Mouse (Mus musculus) thymus, postnatal 14 days (tissue): ENCODE data around the gene Zfp583.
A peak's percentile ranks its signal among the peaks of the same experiment; 100 is the strongest.
"Not testable (repeated sequence)": the region's sequence is repeated elsewhere in the genome, so short reads cannot be mapped to it uniquely, and the experiment has no call there.

Source experiments
- DNase-seq: peaks from one replicate; pipeline ENCODE4 v3.0.0; 2021

Gene Zfp583

DNA sequence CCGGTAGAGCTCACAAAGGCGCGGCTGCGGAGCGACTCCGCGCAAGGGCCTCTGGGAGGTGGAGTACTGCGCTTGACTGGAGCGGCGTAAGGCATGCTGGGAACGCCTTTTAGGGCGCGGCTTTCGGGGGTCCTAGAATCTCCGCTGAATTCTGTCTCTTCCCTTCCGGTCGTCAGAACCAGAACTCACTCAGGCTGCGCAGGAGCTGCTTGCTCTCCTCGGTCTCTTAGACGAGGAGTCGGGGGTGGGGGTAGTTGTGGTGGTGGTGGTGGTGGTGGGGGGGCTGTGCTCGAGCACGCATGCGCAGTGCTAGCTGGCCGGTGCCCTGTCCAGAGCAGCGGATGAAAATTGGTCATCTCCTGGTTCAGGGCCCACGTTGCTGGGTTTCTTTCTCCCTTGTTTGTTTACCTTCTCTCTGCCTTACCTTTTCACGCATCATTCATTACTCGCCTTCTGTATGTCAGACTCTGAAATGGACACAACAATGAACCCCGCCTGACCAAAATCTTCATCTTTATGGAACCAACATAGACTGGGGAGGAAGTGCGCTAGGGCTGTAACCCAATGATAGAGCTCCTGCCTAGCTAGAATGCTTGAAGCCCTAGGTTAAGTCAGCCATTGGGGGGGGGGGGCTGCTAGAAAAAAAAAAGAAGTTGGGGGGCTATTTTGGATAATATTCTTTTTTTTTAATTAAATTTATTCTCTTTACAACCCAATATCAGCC, at the start of gene Zfp583:
Zfp583 (minus strand) TSS at position 53 of the 724 bp plus-strand sequence.
- peak; percentile 86 for DNase-seq

DNA sequence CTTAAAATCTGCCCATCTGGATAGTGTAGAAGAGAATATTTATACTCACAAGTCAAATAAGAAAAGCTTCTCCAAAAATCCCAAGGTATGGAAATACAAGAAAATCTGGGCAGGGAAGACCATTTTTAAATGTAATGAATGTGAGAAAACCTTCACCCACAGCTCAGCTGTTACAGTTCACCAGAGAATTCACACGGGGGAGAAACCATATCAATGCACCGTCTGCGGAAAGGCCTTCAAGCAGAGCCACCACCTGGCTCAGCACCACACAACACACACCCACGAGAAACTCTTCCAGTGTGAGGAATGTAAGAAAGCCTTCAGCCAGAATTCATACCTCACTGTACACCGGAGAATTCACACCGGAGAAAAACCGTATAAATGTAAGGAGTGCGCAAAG, 47.4 kb upstream of the Zfp583 start:
- no peak for DNase-seq

DNA sequence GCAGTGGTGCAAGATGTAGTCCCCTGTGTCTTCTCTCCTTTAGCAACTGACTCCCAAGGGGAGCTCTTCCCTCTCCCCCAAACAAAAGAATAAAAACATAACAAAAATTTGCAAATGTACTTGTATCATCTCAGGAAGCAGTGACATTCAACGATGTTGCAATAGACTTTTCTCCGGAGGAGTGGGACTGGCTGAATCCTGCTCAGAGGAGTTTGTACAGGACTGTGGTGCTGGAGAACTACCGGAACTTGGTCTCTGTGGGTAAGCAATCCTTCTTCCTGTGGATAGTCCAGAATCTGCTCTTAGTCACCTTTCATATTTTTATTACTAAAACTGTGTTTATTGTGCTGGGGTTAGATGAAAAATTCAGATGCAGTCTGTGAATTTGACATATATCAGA, 41.9 kb upstream of the Zfp583 start:
- DNase-seq = no peak

DNA sequence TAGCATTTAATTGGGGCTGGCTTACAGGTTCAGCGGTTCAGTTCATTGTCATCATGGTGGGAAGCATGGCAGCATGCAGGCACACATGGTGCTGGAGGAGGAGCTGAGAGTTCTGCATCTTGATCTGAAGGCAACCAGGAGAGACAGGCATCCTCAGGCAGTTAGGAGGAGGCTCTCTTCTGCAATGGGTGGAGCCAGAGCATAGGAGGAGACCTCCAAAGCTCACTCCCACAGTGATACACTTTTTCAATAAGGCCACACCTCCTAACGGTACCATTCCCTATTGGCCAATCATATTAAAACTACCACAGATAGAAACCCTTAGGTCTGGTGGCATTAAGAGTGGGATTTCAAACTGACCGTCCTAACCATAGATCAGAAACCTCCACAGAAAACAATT, 38.4 kb upstream of the Zfp583 start:
- DNase-seq = no peak

DNA sequence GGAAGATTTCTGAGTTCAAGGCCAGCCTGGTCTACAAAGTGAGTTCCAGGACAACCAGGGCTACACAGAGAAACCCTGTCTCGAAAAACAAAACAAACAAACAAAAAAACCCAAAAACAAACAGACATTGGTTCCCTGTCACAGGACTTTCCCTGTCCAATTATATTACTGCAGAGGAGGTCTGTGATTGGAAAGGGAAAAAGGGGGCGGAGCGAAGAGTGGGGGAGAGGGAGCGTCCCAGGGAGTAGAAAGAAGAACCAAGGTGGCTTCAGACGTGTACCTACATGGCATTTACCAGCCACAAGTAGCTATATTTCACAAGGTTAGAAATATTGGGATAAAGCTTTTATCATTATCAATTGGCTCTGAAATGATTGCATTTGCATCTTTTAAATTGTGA, 37.1 kb upstream of the Zfp583 start:
- DNase-seq = not testable (repeated sequence)

DNA sequence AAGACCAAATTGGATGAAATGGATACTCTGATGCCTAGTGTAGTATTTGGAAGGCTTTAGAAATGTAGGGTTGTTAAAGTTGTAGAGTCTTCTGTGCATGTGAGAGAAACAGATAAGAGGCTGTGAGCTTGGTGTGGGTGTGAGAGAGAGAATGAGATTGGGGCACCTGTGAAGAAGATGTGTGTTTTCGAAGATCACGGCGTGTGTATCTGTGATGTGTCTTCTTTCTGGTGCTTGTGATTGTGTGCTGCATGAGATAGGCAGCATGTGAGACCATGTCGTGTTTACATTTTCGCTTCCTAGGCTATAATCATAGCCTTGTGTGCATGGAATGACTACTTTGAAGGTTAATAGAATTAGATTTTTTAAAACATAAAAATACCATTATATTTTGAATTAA, 36.1 kb upstream of the Zfp583 start:
- DNase-seq = no peak

DNA sequence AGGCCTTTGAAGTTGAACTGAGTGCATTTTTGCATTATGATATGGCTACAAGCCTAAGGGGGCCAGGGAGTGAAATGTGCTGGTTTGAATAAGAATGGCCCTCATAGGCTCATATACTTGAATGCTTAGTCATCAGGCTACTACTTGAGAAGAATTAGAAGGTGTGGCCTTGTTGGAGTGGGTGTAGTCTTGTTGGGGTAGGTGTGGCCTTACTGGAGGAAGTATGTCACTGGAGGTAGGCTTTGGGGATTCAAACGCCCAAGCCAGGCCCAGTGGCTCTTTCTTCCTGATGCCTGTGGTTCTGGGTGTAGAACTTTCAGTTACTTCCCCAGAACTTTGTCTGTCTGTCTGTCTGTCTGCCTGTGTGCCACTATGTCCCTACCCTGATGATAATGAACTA, 33.7 kb upstream of the Zfp583 start:
- DNase-seq = no peak

DNA sequence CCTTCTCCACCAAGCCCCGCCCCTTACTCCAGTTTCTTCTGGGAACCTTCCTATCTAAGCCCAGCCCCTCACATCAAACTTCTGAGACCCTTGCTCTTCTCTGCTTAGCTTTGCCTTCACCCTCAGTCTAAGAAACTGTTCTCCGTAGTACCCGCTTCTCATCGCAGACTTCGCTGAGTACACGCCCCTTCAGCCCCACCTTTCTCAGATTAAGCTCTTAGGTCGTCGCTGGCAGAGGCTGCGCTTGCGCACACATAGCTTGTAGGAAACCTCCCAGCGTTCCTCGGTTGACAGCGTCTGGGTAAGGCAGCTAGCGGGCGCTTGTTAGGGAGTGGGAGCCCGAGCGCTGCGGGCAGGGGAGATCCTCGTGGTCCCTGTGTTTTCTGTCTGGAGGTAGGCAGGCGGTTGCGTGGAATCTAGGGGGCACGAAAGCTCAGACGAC, 32.0 kb upstream of the Zfp583 start, which contains the start of gene Zfp78:
Zfp78 (plus strand) TSS at position 234 of the 442 bp plus-strand sequence.
- peak; percentile 82 for DNase-seq

DNA sequence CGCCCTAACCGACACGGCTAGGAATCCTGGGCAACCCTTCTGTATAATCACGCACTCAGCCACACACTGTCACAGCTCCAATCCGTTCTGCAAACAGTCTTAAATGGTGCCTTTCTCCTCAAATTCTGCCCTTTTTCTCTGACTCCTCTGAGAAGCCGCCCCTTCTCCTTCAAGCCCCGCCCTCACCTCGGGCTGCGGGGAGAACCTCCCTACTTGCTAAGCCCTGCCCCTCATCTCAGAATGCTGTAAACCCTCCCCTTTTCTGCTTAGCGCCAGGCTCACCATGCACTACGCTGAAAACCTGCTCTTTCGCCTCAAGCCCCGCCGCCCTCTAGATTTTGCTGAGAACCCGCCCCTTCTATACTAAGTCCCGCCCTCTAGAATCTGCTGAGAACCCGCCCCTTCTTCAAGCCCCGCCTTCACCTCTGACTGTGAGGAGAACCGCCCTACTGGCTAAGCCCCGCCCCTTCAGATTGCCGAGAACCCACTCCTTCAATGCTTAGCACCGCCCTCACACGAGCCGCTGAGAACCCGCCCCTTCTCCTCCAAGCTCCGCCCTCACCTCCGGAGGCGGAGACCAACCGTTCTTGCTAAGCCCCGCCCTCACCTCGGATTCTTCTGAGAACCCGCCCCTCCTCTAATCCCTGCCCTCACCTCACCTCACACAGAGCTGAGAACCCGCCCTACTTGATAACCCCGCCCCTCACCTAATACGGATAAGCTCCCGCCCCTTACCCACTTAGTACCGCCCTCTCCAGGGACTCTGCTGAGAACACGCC, 31.4 kb upstream of the Zfp583 start:
- DNase-seq = peak; percentile 91

DNA sequence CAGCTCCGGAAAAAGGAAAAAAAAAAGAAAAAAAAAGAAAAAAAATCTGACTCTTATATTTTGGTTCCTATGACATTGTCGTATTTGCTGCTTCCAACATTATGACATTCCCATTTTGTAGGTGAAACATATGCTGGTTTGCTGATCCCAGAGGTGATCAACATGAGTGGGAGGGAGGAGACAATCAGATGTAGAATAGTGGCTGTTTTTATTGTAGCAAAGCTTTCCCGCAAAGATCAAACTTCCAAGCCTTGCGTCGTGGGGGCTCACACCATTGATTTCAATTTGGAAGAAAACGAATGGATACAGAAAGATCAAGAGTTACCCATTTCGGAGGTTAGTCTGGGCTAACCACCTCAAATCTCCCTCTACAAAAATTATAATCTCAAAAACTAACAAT, 30.7 kb upstream of the Zfp583 start:
- no peak for DNase-seq

DNA sequence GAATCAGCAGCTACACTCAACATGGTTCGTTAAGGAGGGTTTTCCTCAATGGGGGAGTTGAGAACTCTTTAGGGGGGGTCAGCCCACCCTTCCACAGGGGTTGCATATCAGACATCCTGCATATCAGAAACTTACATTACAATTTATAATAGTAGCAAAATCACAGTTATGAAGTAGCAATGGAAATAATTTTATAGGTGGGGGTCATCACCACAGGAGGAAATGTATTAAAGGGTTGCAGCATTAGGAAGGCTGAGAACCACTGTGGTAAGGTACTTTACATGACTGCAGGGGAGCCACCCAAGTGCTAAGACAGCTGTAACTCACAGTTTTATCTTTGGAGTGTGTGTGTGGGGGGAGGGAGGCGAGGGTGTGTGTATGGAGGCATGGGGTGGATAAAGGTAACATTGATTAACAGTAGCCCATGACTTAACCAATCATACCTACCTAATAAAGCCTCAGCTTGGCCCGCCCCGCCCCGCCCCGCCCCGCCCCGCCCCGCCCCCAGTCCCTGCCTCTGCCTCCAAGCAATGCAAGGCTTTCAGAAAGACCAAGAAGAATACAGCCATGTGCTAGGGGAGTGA, 29.5 kb upstream of the Zfp583 start:
- DNase-seq = no peak

DNA sequence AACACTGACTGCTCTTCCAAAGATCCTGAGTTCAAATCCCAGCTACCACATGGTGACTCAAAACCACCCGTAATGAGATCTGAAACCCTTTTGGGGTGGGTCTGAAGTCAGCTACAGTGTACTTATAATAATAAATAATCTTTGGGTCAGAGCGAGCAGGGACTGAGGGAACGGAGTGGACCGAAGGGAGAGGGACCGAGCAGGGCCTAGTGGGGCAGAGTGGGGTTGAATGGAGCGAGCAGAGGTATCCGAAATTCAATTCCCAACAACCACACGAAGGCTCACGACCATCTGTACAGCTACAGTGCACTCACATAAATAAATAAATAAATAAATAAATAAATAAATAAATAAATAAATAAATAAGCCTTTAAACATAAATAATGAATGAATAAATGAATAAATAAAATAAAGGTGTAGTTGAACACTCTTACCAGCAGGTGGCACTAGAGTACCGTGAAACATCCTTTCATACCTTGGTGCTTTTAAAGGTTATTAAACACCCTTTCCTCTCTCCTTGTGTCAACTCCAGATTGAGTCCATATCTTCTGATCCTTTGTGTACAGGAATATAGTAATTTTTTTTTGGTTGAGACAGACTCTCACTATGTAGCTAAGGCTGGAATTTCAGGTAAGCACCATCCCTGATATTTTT, 28.0 kb upstream of the Zfp583 start:
- peak; percentile 20 for DNase-seq

DNA sequence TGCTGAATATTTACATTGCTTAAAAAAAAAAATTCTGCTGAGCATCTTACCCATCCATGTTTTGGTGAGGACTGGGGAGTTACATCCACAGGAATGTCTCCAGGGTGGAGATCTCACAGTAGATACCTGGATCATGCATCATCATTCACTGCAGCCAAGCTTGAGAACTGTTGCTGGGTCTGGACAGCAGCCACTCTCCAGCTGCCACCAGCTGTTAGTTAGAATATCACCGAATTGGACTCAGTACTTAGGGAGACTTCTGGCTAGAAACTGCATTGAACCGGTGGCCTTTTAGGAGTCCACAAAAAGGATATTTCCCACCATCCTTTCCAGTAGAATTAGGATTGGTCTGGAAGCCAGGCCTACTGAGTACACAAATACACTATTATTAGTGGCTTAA, 27.0 kb upstream of the Zfp583 start:
- DNase-seq = no peak

DNA sequence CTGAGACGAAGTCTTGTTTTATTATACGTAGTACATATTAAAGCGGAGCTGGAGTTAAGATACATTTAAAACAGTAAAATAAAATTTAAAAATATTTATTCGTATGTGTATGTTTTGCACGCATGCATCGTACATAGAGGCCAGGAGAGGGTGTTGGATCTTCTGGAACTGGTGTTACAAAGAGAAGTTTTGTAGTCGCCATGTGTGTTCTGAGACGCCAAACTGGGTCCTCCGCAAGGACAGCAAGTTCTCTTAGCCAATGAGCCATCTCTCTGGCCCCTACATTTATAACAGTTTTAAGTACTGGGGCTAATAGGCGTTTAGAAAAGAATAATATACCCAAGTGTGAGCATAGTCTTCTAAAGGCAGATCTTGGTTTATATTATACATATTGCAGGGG, 13.0 kb upstream of the Zfp583 start:
- DNase-seq = no peak

DNA sequence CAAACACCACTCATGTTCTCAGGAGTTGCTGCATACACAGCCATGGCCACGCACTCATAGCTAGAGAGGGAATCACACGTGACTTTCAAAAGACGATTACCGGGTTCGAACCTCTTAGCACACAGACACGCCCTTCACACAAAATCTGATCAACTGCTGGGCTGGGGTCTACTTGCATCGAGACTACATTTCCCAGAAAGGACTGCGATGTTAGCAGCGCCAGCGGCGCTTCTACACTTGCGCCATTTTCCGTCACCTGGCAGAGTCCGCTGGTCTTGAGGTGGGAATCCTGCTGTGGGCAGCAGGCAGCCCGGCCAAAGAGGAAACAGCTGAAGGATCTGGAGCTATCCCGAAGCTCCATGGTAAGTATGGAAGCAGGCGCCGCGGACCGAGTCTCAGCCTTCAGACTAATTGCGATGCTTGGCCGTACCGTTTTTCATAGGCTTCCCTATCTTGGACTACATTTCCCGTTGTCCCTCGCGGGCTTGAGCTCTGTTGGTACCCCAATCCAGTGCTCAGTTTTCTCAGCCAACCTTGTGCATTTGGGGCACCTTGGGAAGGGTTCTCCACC, 12.5 kb upstream of the Zfp583 start, which contains the start of gene Gm3854:
Gm3854 (plus strand) TSS at position 259 of the 571 bp plus-strand sequence.
- DNase-seq = peak; percentile 50

DNA sequence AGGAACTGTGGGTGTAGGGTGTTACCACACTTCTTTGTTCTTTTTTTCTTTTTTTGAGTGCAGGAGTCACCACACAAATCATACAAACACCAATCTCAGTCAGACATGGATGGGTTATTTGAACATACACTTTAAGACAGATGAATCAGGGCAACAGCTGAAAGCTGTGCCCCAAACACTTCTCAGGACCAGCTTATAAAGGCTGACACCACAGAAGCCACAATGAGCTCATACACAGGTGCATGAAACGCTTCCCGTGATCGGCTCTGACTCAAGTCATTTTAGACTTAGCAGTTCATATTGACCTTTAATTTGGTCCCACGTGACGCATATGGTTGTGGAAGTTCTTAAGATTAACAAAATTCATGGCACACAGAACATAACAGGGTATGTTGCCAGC, 8.8 kb upstream of the Zfp583 start:
- DNase-seq = no peak

DNA sequence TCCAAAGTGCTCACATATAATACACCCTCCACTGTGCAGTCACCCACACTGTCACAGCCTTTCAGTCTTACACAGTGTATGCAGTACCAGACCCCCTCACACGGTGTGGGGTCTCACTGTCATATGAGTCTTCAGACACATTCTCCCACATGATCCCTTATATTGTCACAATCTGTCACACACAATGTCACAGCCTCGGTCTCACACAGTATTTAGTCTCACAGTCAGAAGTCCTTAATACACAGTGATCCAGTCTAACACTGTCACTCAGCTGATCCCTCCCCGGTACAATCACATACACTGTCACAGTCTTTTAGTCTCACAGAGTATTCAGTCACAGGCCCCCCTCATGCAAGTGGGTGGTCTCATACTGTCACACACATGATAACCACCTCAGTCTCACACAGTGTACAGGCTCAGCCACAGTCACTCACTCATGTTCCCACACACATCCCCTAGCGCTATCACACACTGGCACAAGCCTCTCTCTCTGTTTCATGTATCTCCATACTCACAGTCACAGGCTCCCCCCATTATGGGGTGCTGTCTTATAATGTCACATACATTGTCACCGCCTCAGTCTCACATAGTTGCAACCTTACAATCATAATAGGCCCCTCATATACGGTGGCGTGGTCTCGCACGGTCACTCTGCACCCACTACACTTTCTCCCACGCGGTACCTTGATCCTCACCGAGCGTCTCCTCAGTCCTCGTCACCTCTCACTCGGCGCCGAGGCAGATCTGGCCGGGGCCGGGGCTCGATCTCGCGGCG, 440 bp downstream of the Zfp583 start:
- DNase-seq = no peak

DNA sequence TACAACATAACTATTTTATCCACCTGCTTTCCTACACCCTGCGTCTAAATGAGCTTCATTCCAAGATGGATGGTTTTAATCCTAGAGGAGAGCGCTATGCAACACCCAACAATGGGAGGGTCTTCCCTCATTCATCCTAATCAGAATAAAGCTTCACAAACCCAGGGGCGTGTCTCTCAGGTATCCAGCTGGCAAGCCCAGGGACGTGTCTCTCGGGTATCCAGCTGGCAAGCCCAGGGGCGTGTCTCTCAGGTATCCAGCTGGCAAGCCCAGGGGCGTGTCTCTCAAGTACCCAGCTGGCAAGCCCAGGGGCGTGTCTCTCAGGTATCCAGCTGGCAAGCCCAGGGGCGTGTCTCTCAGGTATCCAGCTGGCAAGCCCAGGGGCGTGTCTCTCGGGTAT, 30.3 kb downstream of the Zfp583 start:
- DNase-seq = not testable (repeated sequence)

DNA sequence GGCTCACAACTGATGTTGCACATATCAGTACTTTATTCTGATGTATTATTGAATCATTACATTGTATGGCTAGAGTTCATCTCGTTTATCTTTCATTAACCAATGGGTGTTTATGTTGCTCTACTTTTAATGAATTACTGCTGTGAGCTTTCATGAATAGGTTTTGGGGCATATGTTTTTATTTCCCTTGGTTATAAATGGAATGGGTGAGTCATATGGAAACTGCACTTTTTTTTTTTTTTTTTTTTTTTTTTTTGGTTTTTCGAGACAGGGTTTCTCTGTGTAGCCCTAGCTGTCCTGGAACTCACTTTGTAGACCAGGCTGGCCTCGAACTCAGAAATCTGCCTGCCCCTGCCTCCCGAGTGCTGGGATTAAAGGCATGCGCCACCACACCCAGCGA, 40.0 kb downstream of the Zfp583 start:
- DNase-seq = not testable (repeated sequence)

DNA sequence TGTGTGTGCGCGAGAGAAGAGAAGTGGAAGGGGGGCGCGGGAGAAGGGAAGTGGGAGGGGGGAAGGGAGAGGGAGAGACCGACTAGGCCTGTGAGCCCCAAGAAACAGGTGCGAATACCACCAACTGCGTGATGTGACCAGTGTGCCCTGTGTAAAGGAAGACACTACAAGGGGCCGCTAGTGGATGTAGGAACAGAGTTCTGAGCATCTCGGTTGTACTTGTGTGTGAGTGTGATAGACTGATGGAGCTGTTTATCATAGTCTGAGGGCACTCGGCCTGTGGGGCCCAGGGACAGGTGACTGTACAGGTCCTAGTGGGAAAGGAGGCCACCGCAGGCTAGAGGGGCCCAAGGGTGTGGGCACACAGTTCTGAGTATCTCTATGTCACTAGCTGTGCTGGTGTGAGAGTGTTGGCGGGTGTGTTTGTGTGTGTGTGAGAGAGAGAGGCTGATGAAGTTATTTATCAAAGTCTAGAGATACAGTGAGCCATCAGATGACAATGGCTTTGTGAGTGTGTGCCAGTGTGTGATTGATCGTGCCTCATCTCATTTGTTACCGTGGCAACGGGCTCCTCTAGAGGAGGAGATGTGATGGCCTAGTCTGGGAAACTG, 44.1 kb downstream of the Zfp583 start:
- DNase-seq = peak; percentile 57

DNA sequence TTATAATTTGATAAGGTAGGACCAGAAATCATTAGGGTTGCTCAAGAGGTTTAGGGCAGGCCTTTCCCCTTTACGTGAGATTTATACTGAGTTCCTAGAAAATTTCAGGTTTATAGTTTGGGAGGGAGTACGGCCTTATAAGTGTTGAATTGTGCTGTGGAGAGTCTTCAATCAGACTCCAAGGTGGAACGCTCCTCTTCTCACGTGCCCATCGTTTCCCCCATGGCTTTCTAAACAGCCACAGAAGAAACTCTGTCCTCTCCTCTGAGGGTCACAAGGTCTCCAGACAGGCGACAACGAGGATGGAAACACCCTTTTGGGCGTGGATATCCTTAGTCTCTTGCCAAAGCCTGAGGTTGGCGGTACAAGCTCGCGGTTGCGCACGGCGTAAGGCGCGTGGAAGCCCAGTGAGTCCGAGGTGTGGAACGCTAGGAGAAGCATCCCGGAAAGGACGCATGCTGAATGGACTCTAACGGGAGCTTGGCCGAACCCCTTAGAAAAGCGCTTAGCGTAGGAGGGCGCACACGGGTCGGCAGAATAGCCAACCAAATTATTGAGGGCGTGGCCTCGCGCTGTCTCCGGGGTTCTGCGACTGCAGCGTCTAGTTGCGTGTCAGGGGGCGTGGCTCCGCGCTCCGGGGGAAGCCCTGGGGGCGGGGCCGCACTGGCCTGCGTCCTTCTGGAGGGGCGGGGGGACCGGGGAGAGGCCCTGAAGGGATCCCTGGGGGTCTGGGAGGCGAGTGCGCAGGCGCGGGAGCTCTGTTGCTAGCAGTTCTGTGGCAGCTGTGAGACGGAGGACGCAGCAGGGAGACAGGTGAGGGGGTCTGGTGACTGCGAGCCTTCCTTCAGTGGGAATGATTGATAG, 45.0 kb downstream of the Zfp583 start, which contains the start of gene Zfp667:
Zfp667 (plus strand) TSS at position 738 of the 864 bp plus-strand sequence.
- peak; percentile 100 for DNase-seq
